Mouse (Mus musculus) left cerebral cortex, adult 8-10 months (tissue): Measurements from ENCODE around the gene Tnfsf4. TPM values are rescaled to one million over a fixed set of nuclear protein-coding genes. Genes with fewer than 3 reads are reported as not detected.

ENCODE experiments used
- DNase-seq, 2 experiments: peaks; one replicate each; pipeline ENCODE4 v3.0.0; 2022; ENCODE audit warnings: low spot score in 2 of 2
- total RNA-seq, 4 experiments: library from RNA; stranded (reverse); gene quantifications; 2 replicates each; pipeline ENCODE4 v1.2.4; 2022

Gene Tnfsf4
- not detected for total RNA-seq

DNA sequence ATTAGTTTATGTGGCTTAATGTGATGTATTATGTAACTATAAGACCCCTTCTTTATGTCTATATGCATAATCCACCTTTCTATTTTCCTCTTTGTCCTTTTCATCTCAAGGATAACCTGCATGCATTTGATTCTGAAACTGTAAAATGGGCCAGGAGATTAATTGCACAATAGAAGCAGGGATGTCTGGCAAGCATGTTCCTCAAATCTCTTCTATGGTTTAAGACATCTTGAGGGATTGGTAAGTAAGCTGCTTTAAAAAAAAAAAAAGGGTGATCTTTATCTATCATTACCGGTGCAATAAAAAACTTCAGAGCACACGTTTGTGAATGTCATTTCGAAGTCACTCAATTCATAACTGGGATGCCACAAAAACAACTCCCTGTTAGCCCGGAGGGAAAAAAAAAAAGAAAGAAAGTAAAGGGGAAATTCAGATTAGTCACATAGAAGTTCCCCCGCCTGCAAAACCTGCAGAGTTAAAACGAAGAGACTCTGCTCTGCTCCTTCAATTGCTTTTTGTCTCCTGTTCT lies at the start of gene Tnfsf4:
Gene Tnfsf4 (plus strand): TSS at position 479 of the 529 bp plus-strand sequence.
- DNase-seq: no peak

DNA sequence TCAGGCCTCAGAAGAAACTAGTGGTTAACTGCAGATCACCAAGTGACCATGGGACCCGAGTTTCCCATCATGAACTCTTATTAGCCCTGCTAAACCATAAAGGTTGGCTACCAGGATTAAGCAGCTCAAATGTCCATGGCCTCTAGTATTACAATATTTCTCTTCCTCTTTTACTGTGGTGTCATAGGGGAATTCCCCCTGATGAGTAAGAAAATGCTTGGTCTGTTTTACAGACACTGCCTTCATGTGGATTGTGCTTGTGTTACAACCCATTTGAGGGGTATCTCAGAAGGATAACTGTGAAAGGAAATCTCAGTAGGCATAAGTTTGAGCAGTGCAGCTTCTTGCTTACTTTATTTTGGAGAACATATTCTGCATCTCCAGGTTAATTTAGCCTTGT lies 44.2 kb upstream of the Tnfsf4 start:
- DNase-seq: no peak

DNA sequence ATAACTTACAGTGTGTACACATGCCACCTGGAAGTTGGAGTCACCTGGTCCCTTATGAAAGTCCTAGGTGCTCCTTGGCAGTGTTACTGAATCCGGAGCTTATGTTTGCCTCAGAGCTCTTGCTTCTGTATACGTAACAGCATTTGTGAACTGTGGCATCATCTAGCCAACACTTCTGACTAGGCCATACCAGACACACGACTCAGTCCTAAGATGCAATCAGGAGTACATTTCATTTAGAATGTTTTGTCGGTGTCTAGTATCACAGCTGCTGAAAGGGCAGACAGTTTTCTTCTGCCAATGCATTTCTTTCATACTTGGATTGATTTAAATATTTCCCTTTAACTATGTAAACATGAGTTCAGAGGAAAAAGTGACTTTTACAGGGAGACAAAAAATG lies 30.2 kb upstream of the Tnfsf4 start:
- no peak for DNase-seq

DNA sequence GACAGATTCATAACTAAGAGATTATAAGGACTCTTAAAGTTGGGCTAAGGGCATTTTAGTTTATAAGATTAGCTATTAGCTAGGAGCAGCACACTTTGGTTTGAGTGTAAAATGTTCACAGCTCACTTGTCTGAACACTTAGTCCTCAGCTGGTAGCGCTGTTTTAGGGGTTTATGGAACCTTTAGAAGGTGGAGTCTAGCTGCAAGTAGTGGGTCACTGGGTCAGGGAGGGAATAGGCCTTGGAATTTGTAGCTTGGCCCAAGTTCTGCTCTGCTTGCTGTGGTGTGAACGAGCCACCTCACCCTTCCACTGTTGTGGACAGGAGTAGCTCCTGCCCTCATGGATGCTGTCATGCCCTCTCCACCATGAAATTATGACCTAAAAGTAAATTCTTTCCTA lies 23.3 kb upstream of the Tnfsf4 start:
- DNase-seq: no peak

DNA sequence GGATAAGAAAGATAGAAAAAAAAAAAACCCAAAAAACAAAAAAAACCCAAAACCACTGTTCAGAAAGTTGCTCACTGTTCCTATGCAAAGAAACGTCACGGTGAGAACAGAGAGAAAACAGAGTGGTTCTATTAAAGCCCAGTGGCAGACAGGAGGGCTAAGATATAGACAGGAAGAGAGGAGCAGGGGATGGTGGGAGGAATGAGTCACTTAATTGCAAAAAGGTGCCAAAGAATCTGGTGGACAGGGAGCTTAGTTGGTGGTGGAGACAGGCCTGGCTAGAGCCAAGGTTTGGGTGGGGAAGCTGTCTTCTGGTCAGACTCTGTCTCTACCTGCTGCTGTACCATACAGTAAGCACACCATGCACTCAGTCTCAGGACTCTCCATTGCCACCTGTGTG lies 19.3 kb upstream of the Tnfsf4 start:
- no peak for DNase-seq

DNA sequence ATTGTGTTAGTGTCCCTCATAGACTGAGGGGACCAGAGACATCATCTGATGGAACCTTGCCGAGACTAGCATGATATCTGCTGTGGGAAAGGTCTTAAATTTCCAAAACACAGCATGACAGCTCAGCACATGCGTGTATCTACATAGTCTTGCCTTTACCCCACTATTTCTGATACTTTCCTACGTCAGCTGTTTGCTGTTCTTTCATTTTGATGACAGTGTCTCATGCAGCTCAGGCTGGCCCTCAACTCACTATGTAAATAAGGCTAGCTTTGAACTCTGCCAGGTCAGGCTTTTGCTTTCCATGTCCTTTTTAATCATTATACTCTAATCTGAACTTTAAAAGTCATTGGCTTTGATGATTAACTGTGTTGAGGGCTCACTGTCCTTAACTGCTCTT lies 16.6 kb upstream of the Tnfsf4 start:
- no peak for DNase-seq

DNA sequence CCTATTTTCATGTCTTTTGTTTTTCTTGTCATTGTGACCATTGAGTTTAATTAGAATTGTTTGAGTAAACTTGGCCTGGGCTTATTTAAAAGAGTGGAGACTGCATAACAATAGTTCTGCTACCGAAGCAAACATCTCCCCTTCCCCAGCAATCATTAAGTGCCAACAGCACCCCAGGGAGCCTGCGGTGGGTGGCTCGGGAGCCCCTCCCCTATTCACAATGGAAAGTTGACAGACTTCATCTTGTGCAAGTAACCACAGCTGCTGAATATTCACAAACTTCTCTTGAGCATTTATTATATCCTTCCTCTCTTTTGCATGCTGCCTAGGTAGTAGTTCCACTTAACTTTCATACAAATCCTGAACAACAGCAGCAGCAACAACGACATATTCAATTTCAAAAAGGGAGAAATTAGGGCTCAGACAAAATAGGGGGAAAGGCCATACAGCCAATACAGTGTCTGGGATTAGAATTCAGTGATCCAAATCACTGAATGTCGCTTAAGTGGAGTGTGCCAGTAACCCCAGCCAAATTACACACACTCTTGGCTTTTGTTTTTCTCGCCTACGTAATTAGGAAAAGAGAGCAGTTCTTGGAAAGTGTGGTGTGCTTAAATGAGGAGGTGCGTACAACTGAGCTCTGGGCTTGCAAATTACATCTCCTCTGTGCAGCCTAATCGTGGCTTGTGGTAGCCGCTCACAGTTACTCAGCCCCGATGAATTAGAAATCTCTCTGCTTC lies 15.4 kb upstream of the Tnfsf4 start:
- peak in 1 of 2 experiments; percentile 5 for DNase-seq

DNA sequence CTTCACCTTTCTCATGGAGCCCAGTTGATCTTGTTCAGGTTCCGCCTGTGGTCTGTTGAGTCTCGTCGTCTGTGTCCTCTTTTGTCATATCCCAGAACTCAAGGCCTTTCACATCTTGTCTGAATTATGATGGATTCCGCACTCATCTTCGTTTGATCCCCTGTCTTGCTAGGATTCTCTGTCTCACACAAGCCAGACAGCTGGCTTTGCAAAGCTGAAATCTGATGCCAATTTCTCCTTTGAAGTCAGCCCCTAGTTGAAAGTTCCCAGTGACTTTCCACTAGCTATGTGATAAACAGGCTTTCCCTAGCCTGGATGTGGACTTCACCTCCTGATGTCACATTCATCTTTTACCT lies 14.8 kb upstream of the Tnfsf4 start:
- DNase-seq: no peak

DNA sequence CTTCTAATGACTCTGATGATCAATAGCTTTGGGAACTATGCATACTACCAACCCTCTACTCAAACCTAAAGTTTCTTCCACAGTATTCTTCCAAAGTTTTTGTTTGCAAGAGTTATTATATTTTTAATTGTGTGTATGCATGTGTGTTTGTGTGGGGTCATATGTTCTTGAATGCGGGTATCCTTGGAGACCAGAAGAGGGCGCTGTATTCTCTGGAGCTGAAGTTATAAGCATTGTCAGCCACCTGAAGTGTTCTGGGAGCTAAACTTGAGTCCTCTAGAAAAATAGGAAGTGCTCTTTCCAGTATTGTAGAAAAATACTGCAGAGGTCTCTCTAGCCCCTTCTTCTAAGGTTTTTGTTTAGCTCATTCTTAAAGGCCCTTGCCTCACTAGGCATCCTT lies 5.1 kb upstream of the Tnfsf4 start:
- no peak for DNase-seq

DNA sequence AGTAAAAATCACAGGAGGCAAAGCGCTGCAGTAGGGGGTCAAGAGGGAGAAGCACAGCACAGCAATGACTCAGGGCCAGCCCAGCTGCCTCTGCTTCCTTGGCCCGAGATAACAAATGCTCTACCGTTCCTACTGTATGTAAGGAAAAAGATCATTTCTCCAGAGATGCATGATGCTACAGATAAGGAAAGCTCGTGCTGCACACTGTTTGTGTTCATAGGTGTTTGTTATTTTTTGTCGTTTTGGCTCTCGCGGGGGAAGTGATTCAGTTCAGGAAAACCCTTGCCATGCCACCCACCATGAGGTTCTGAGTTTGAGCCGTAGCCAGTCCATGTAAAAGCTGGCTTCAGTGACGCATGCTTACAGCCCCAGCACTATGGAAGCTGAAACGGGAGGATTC lies 2.3 kb upstream of the Tnfsf4 start:
- no peak for DNase-seq

DNA sequence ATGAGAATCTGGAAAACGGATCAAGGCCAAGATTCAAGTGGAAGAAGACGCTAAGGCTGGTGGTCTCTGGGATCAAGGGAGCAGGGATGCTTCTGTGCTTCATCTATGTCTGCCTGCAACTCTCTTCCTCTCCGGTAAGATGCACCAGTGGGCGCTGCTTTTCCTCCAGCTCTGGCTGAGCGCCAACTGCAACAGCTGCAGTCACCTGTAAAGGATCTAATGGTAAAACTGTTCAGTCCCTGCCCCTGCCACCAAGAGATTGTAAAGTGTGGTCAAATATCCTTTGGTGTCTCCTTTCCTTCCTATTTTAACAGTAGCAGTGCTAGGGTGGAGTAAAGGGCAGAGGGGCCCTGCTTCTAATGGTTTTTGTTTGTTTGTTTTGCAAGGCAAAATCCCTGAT lies 401 bp downstream of the Tnfsf4 start:
- DNase-seq: no peak

DNA sequence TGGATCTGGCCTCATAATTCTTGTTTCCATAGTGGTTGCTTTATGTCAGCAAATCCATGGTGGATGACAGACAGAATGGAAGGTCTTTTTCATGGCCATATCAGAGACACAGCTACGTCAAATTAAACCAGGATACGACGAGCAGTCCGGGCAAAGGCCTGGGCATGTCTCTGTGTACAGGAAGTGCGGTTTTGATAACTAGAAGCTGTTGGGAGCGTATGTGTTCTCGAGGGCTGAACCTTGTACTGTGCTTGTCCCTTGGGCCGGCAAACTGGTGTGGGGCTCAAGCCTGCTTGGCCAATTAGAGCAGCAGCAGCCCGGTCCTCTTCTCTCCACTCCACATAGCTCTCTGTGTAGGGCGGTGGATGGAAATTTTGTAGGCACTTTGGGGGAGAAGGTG lies 1.1 kb downstream of the Tnfsf4 start:
- DNase-seq: no peak

DNA sequence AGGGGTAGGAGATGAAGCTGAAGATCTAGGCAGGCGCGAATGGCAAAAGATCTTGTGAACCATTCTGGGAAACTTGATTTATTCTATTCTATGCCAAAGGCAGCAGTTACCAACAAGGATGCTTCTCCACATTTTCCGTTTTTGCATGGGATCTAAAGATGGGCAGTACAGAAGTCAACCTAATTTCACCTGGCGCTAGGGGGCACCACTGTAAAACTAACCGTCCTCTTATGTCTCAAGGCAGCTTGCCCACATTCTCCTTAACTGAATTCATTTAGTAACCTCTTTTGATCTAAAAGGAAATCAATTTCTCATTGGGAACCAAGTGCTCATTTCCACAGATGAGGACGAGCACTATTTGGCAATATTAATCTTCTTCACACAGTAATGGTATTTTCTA lies 4.9 kb downstream of the Tnfsf4 start:
- peak; percentile 22 to 47 for DNase-seq

DNA sequence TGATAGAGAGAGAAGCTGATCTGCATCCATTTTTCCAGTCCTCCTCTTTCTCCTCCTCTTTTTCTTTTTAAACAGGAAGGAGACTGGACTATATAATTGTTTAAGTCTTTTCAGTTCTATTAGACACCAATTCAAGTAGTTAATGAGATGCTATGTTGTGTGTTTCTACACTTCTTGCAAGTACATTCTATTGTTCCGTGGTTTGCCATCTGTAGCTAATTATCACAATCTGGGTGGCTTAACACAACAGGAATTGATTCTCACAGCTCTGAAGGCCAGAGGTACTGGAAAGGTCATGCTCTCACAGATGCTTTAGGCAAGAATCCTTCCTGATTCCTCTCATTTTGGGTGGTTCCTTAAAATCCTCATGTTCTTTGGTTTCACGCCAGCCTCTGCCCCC lies 7.9 kb downstream of the Tnfsf4 start:
- no peak for DNase-seq

DNA sequence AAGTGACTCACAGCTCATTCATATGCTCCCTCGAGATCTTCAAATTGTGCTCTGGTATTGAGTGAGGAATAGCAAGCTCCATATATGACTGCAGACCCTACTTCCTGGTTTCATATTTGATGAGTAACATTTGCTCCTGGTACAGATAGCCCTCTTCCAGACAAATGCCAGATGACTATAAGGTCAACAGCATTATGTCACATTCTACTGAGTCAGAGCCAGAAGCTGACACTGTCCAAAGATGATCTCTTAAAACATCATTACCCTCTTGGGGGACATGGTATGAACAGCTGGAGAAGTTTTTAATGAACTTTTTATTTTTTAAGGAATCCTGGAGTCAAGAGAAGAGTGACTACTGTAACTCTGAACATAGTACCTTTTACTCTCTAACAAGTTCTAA lies 11.3 kb downstream of the Tnfsf4 start:
- no peak for DNase-seq

DNA sequence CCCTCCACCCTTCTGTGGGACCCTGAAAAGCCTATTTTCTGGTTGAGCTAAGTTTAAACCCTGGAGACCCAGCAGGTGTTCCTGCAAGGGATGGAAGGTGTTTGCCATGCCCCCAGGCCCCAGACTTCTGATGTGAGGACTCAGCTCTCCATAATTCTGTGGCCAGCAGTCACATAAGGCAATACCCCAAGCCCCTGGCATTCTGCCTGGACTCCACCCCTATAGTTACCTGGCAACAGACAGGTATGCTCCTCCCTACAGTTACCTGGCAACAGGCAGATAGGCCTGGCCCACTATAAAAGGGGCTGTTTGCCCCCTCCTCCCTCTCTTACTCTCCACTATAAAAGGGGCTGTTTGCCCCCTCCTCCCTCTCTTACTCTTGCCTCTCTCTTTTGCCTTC lies 24.7 kb downstream of the Tnfsf4 start:
- no peak for DNase-seq

DNA sequence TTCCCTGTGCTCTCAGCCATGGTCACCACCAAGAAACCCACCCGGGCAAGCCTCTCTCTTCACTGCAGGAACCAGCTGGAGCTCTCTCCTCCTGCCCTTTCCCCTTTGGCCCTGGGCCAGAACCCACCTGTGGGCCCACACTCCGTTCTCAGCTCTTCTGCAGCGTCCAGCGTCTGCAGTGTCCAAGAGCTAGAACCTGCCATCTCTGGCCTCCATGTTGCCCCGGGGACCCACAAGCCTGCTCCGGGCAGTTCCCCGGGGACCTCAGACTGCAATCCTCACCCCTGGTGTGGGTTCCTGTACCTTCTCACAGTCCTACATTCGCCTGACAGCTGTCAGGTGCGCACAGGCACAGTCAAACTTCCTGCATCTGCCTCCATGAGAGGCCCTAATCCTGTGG lies 25.4 kb downstream of the Tnfsf4 start:
- no peak for DNase-seq

DNA sequence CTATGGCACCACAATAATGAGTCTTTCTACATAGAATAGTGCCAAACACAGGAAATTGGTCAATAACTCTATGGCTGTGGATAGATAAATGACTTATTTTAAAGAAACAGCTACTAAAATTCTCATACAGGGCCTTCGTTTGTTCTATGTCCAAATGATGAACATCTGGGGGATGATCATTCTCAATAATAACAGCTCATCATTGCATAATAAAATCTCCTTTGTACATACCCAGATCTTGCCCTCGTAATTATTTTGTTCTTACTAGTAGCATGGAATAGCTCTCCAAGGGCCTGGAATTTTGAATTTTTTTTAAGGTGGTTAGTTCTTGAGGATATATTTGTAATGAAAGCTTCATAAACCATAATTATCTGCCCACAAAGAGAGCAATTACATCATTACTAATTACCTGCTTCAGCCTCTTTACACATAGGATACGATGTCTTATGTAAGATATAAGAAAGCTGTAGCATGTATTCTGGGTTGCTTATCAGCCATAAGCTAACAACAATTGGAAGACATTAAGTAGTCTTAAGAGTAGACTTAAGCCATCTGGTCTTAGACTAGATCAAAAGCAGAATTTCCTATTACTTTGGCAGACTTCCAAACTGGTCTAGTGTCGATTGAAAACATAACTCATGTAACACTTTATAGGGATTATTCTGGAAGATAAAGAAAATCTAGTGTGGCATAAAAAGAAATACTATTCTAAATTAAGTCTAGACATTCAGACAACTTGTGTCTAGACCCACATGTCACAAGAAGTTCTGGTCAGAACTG lies 31.3 kb downstream of the Tnfsf4 start:
- DNase-seq: no peak

DNA sequence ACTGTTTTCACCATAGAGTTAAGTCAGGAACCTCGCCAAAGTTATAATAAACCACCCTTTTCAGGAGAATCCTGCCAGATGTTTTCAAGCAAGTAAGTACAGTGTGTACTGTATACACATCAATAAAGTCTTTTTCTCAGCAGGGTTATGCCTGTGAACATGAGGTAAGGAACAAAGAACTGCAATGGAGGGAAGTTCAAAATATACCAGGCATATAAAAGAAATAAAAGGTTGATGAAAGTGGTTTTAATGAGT lies 31.8 kb downstream of the Tnfsf4 start:
- no peak for DNase-seq

DNA sequence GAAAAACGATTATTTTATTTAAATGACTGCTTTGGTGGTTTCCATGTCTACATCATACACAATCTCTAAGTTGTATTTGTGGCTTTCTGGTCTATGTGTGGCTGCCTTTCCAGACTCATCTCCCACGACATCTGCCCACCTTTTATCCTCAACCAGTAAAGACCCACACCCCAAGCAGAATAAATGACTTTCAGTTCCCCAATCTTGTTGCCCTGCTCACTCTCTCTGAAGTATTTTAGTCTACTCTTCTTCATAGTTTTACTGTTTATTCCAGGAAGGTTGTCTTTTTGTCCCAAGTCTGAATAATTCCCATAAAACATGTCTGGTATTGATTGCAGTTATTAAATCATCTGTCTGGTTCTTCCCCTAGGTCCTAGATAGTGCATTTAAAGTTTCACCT lies 40.6 kb downstream of the Tnfsf4 start:
- no peak for DNase-seq

DNA sequence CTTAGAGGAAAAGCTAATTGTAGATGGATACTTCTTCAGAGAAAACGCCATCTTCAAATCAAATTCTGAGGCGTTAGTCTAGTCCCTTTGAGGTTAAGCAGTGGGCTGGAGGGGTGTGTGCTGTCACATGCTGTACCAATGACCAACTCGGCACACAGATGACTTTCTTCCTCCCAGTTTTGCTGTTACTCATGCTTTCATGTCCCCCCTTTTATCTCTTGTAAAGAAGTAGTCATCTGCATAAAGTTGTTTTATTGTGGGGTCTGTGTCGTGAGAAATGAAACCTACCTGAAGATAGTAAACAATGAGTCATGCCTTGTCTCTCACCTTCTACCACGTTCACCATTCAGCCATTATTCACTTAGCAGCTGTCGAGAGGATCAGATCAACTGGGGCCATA lies 41.3 kb downstream of the Tnfsf4 start:
- no peak for DNase-seq

DNA sequence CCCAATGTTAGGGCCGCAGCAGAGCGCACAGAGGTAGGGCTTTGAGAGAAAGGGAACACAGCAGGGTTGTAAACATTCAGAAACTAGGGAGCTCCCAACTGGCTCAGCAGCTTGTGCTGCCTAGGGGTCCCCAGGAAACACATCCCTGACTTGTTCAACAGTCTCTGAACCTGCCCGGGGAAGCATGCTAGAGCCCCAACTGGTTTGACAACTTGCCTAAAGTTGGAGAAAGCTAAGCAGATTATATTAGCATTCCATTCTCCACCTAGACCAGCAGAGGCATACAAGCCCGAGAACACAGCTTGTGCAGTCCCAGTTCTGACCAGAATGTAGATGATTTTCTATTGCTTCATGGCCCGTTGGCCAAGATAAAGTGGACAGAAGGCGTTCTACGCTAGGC lies 49.6 kb downstream of the Tnfsf4 start:
- DNase-seq: no peak

DNA sequence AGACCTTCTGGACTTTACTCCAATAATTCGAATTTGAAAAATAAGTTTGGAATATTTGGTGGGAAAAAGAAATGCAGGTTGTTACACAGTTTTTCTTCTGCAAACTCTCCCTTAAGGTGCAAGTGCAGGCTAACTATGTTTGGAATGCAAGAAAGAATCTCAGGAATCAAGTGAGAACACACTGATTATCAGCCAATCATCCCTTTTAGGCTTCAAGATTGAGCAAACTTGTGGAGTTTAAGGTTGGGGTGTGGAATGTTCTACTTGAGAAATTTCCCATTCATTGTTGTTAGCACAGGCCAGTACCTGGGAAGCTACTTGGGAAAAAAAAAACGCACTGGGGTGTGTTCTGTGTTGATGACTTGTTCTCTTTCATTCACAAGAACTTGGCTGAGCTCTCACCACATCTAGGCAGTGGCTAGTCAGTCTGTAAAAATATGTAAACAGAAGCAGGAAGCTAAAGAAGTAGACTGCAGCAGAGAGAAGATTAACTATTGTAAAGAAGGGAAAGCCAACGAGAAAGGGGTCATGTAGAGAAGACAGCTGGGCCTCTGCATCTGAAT lies 56.6 kb downstream of the Tnfsf4 start:
- DNase-seq: no peak
